Comparison of ENCODE assay signal across 8 mouse cellular contexts in the genomic region with DNA sequence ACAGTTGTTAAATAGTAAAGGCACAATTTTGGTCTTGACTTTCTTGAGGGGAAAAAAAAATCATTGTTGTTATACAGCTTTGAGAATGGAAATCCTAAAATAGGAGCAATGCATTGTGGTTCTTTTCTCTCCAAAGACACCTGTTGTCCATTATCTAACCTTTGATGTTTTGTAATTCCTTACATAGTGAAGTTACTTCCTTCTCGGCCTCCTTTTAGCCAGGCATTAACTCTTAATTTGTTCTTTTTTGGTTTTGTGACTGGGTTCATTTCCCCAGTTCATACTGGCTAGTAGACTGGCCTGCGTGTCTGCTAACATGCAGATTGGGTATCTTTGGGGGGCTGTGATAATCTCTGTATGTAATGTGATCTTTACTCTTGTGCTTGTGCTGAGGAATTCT. TPM values are rescaled to one million over a fixed set of nuclear protein-coding genes. Genes with fewer than 3 reads are reported as not detected.
DNase-seq lines count a peak whose midpoint lies in the region; ATAC-seq and TF ChIP-seq lines count a peak whose summit lies in the region.

No protein-coding gene starts in this region.

- peak overlapping the region; percentile 70 for H3K4me3 ChIP-seq in lung, embryonic 15.5 days
- no peak overlapping the region for H3K4me3 ChIP-seq in lung, adult 2 months (replicated peaks; ENCODE audit: extremely low read depth, low read depth, low read length)
- peak overlapping the region; percentile 52 for H3K4me3 ChIP-seq in embryonic fibroblast, embryonic 13.5 days (ENCODE audit: insufficient read depth, low read length)
- H3K4me3 ChIP-seq in limb, embryonic 10.5 days = peak overlapping the region; percentile 97
- H3K4me3 ChIP-seq in neural tube, embryonic 14.5 days (ENCODE audit: low read depth, low read length) = peak overlapping the region; percentile 81

- no peak for TF ChIP-seq POLR2A in lung, adult 2 months (IDR thresholded peaks at IDR 0.05; ENCODE audit: borderline replicate concordance, extremely low read depth, low read depth, low read length)
- TF ChIP-seq POLR2A in embryonic fibroblast, embryonic 13.5 days (IDR thresholded peaks at IDR 0.05; ENCODE audit: low read depth, low read length) = no peak

- TF ChIP-seq CTCF in lung, adult 2 months (IDR thresholded peaks at IDR 0.05; ENCODE audit: insufficient read depth, low read length) = no peak
- TF ChIP-seq CTCF in embryonic fibroblast, embryonic 13.5 days (IDR thresholded peaks at IDR 0.05; ENCODE audit: borderline replicate concordance, insufficient read depth, low read length) = no peak

- peak overlapping the region; percentile 56 for H3K4me2 ChIP-seq in lung, embryonic 15.5 days
- peak overlapping the region; percentile 83 for H3K4me2 ChIP-seq in neural tube, embryonic 14.5 days (ENCODE audit: low read depth, low read length)

- H3K4me1 ChIP-seq in lung, embryonic 15.5 days = peaks cover 55% of the 10 kb centered on the region
- H3K4me1 ChIP-seq in lung, adult 2 months (ENCODE audit: control insufficient read depth, insufficient read depth, low read length) = peaks cover 18% of the 10 kb centered on the region
- H3K4me1 ChIP-seq in embryonic fibroblast, embryonic 13.5 days (ENCODE audit: control insufficient read depth, insufficient read depth, low read length) = peaks cover 2% of the 10 kb centered on the region; the same call in 1 of the 2 replicates
- H3K4me1 ChIP-seq in limb, embryonic 10.5 days = peaks cover 28% of the 10 kb centered on the region
- H3K4me1 ChIP-seq in neural tube, embryonic 14.5 days (ENCODE audit: control insufficient read depth, insufficient read depth, low read length) = peaks cover 15% of the 10 kb centered on the region

- no peaks in the 10 kb centered on the region for H3K9me3 ChIP-seq in lung, embryonic 15.5 days
- no peaks in the 10 kb centered on the region for H3K9me3 ChIP-seq in limb, embryonic 10.5 days (replicated peaks)
- H3K9me3 ChIP-seq in neural tube, embryonic 14.5 days (ENCODE audit: control insufficient read depth, low read length) = no peaks in the 10 kb centered on the region

- H3K36me3 ChIP-seq in lung, embryonic 15.5 days = no peaks in the 10 kb centered on the region
- no peaks in the 10 kb centered on the region for H3K36me3 ChIP-seq in limb, embryonic 10.5 days
- no peaks in the 10 kb centered on the region for H3K36me3 ChIP-seq in neural tube, embryonic 14.5 days (ENCODE audit: control insufficient read depth, insufficient read depth, low read length)

- 9% methylated on average over 2 of the region's 2 CpGs for WGBS in lung, embryonic 15.5 days
- 22% methylated on average over 2 of the region's 2 CpGs for WGBS in lung, adult 2 months
- 3% methylated on average over 2 of the region's 2 CpGs for WGBS in limb, embryonic 10.5 days
- 14% methylated on average over 2 of the region's 2 CpGs for WGBS in neural tube, embryonic 14.5 days

- H3K9ac ChIP-seq in lung, embryonic 15.5 days = peak overlapping the region; percentile 92; the same call in 1 of the 2 replicates
- no peak overlapping the region for H3K9ac ChIP-seq in neural tube, embryonic 14.5 days (replicated peaks; ENCODE audit: low read depth, low read length)

- no peak for ATAC-seq in lung, embryonic 15.5 days (ENCODE audit: borderline replicate concordance, extremely low read depth, low FRiP score, low TSS enrichment)
- no peak for ATAC-seq in neural tube, embryonic 14.5 days (ENCODE audit: low read depth)

- DNase-seq in lung, adult 2 months = no peak
- no peak for DNase-seq in limb, embryonic 10.5 days (ENCODE audit: low spot score)
- DNase-seq in thymus, adult 18-20 months = no peak
- no peak for DNase-seq in layer of hippocampus, adult 11-12 months (ENCODE audit: low spot score)
- no peak for DNase-seq in testis, postnatal 14 days (ENCODE audit: low spot score)

- H3K27me3 ChIP-seq in lung, embryonic 15.5 days = no peaks in the 10 kb centered on the region
- no peaks in the 10 kb centered on the region for H3K27me3 ChIP-seq in limb, embryonic 10.5 days (ENCODE audit: low read depth, poor library complexity, severe bottlenecking)
- no peaks in the 10 kb centered on the region for H3K27me3 ChIP-seq in neural tube, embryonic 14.5 days (ENCODE audit: control insufficient read depth, insufficient read depth, low read length)

- H3K27ac ChIP-seq in lung, embryonic 15.5 days = no peak overlapping the region
- H3K27ac ChIP-seq in embryonic fibroblast, embryonic 13.5 days (ENCODE audit: insufficient read depth, low read length) = peak overlapping the region; percentile 77
- H3K27ac ChIP-seq in limb, embryonic 10.5 days = peak overlapping the region; percentile 98
- no peak overlapping the region for H3K27ac ChIP-seq in neural tube, embryonic 14.5 days (ENCODE audit: low read depth, low read length)

RNA-seq across cellular contexts. Expression of gene Eml4, which starts 1.7 kb away (rescaled TPM):
- polyA plus RNA-seq in lung, embryonic 15.5 days (2015; fragmentation: Nextera tagmentation; extraction: Ambion mirVana) = 33.7 and 33.8 TPM in 2 replicates
- 6.9 and 10.6 TPM in 2 replicates for polyA plus RNA-seq in lung, adult 2 months (2012; rRNA removed)
- polyA plus RNA-seq in embryonic fibroblast, embryonic 13.5 days (2011; ENCODE audit: insufficient read length, low read depth, missing spikeins) = 28.6 and 41.8 TPM in 2 replicates
- 71.6 and 72.3 TPM in 2 replicates for polyA plus RNA-seq in limb, embryonic 10.5 days (2016; fragmentation: Nextera tagmentation; extraction: Ambion mirVana)
- polyA plus RNA-seq in neural tube, embryonic 14.5 days (2014; fragmentation: Nextera tagmentation; extraction: Ambion mirVana) = 36.2 and 44.2 TPM in 2 replicates

Comparison
In these comparisons a context has a peak if more than half of its experiments do, and no peak if none do; other contexts are left out.
1. H3K27ac ChIP-seq: peak in embryonic fibroblast, embryonic 13.5 days (single experiment) and limb, embryonic 10.5 days (single experiment); none in lung, embryonic 15.5 days (single experiment) and neural tube, embryonic 14.5 days (single experiment).